Mouse (Mus musculus) bone marrow macrophage, adult 2 months (primary cell): ENCODE measurements around the gene Mapk8ip2. TPM values are rescaled to one million over a fixed set of nuclear protein-coding genes. Genes with fewer than 3 reads are reported as not detected.

ENCODE experiments used
- H3K27ac ChIP-seq: 2 replicates; pipeline ENCODE4 v1.5.1; 2012; ENCODE audit warnings: low read depth, low read length; ENCODE audit not compliant: insufficient read depth
- H3K4me1 ChIP-seq: 2 replicates; pipeline ENCODE4 v1.6.1; 2012; ENCODE audit warnings: low read length; ENCODE audit not compliant: control insufficient read depth, insufficient read depth
- H3K4me3 ChIP-seq: 2 replicates; pipeline ENCODE4 v1.5.1; 2012; ENCODE audit warnings: mild to moderate bottlenecking, low read length, moderate library complexity; ENCODE audit not compliant: insufficient read depth
- CTCF ChIP-seq: IDR thresholded peaks from 2 replicates; pipeline ENCODE4 v1.5.1; 2012; ENCODE audit warnings: low read depth, mild to moderate bottlenecking, low read length, moderate library complexity
- POLR2A ChIP-seq: IDR thresholded peaks from 2 replicates; pipeline ENCODE4 v1.6.1; 2012; ENCODE audit warnings: mild to moderate bottlenecking, low read depth, low read length, borderline replicate concordance
- polyA plus RNA-seq: library from polyadenylated mRNA; stranded (reverse); fragments of >200 nt; gene quantifications from 2 replicates; pipeline ENCODE4 v1.2.4, GENCODE M21; 2012; ENCODE audit not compliant: missing spikeins, insufficient read depth, insufficient read length

Gene Mapk8ip2
- polyA plus RNA-seq, 1 experiment = not detected

GRCm38 (mm10) chr15:89428821-89429351 lies 24.8 kb upstream of the Mapk8ip2 start:
- no peak overlapping the region for H3K27ac ChIP-seq
- peak overlapping the region; percentile 63 for H3K4me3 ChIP-seq
- no peak for TF ChIP-seq CTCF
- TF ChIP-seq POLR2A = no peak
- H3K4me1 ChIP-seq = peaks cover 32% of the 10 kb centered on the region

DNA sequence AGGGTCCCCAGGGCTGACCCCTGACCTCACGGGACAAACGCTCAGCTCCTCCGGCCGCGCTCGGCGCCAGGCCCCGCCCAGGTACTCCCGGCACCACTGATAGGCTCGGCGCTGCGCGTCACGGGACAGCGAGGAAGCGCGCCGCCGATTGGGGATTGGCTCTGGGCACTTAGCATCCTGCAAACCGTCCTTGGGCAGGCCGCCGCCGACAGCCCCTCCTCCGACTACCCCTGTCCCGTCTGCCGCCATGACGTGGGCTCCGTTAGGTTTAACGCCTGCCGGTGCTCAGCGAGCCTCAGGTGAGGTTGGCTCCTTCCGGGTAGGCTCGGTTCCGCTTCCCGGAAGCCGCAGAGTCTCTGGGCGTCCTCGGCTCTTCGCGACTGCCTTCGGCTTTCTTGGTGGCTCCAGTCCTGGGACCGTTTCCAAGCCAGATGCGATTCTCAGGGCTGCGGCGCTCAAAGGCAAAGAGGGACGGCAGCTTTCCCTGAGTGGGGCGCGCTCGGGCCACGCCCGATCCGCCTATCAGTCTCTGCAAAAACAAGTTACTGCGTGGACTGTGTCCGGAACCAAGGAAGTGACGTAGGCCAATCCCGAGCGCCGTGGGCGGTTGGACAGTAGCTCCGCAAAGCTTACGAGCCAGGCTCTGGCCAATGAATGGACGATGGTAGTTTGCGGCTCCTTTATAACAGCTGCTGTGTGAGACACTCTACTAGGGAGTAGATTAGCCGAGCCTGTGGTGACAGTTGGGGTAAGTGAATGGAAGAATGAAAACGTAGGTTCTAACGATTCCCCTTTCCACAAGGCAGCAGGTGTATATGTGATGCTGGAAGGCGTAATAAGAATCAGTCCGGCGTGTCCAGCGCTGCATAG lies 24.1 kb upstream of the Mapk8ip2 start, which contains the start of the genes C730034F03Rik, Gm44502 and Chkb:
TSS of gene C730034F03Rik (plus strand) at position 238 of the 870 bp plus-strand sequence.
TSS of gene Gm44502 (minus strand) at position 345 of the 870 bp plus-strand sequence.
TSS of gene Chkb (minus strand) at position 557 of the 870 bp plus-strand sequence.
- no peak for TF ChIP-seq CTCF
- TF ChIP-seq POLR2A = no peak
- Histone ChIP-seq H3K4me3 (peak within 1 kb of the TSS; percentile 63), H3K4me1 (peaks cover 32% of the 10 kb centered on the region), H3K27ac (peak within 1 kb of the TSS; percentile 94)

GRCm38 (mm10) chr15:89430341-89430740 lies 23.4 kb upstream of the Mapk8ip2 start:
- H3K27ac ChIP-seq = peak overlapping the region; percentile 18
- peaks cover 32% of the 10 kb centered on the region for H3K4me1 ChIP-seq
- TF ChIP-seq POLR2A (no peak), CTCF (no peak)
- H3K4me3 ChIP-seq = peak overlapping the region; percentile 63

GRCm38 (mm10) chr15:89430771-89431170 lies 22.9 kb upstream of the Mapk8ip2 start:
- Histone ChIP-seq H3K4me1 (peaks cover 32% of the 10 kb centered on the region), H3K27ac (peak overlapping the region; percentile 18), H3K4me3 (peak overlapping the region; percentile 63; the same call in 1 of the 2 replicates)

- Histone ChIP-seq H3K4me1 (peaks cover 29% of the 10 kb centered on the region), H3K4me3 (peak overlapping the region; percentile 36; the same call in 1 of the 2 replicates), H3K27ac (no peak overlapping the region)
- TF ChIP-seq CTCF = no peak
- TF ChIP-seq POLR2A = no peak
These were observed 22.4 kb upstream of the Mapk8ip2 start for GRCm38 (mm10) chr15:89431271-89431670.

DNA sequence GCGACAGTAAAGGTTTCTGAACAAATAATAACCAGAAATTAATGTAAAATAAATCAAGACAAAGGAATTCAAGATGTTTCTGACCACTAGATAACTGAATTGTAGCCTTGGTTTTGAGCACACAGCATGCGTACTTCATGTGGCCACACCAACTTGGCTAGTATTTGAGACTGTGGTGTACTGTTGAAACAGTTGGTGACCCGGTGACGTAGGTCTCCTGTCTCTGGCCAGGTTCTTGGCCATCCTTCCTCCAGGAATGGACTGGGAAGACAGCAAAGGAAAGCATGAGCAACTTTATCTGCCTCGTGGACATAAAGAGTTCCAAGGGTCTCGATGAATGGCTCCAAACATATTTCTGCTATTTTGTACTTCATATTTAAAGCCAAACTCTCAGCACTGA lies 21.9 kb upstream of the Mapk8ip2 start:
- TF ChIP-seq POLR2A = no peak
- TF ChIP-seq CTCF = no peak
- no peak overlapping the region for H3K27ac ChIP-seq
- H3K4me3 ChIP-seq = no peak overlapping the region
- H3K4me1 ChIP-seq = peaks cover 24% of the 10 kb centered on the region

- H3K4me1 ChIP-seq = peaks cover 12% of the 10 kb centered on the region
- no peak overlapping the region for H3K27ac ChIP-seq
- H3K4me3 ChIP-seq = no peak overlapping the region
- TF ChIP-seq POLR2A (no peak), CTCF (no peak)
These were observed 20.8 kb upstream of the Mapk8ip2 start for GRCm38 (mm10) chr15:89432946-89433345.

GRCm38 (mm10) chr15:89434136-89434535 lies 19.6 kb upstream of the Mapk8ip2 start:
- Histone ChIP-seq H3K27ac (no peak overlapping the region), H3K4me3 (no peak overlapping the region), H3K4me1 (peaks cover 9% of the 10 kb centered on the region)
- TF ChIP-seq POLR2A = no peak
- no peak for TF ChIP-seq CTCF

DNA sequence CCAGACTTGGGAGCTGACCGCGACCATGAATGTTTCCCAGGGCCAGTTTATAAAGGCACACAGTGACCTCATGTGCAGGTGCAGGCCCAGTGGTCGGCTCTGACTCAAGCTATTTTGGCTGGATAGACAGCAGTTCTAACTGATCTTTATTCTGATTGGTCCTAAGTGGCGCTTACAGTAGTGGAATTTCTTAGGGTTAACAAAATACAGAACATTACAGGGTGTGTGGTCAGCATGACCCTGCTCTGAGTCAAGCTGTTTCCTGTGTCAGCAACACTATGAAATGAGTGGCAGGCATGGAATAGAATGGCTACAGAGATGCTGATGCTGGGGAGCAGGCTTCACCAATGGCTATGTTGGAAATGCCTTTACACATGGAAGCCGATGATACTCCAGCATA lies 17.8 kb upstream of the Mapk8ip2 start:
- TF ChIP-seq POLR2A (no peak), CTCF (no peak)
- H3K4me3 ChIP-seq = no peak overlapping the region
- peaks cover 7% of the 10 kb centered on the region for H3K4me1 ChIP-seq
- no peak overlapping the region for H3K27ac ChIP-seq

GRCm38 (mm10) chr15:89442486-89443070 lies 11.1 kb upstream of the Mapk8ip2 start:
- no peaks in the 10 kb centered on the region for H3K4me1 ChIP-seq
- TF ChIP-seq CTCF (no peak), POLR2A (no peak)
- H3K4me3 ChIP-seq = no peak overlapping the region
- no peak overlapping the region for H3K27ac ChIP-seq
